ENCODE assay signal across 8 mouse cellular contexts in genomic region chr5:143527486-143528307, GRCm38 (mm10). TPM values are rescaled to one million over a fixed set of nuclear protein-coding genes. Genes with fewer than 3 reads are reported as not detected.
A peak's percentile ranks its signal among the peaks of the same experiment; 100 is the strongest.
DNase-seq lines count a peak whose midpoint lies in the region; ATAC-seq lines count a peak whose summit lies in the region.

Gene Rac1 (minus strand): TSS chr5:143528036.

- peak within 1 kb of the TSS; percentile 98 for H3K9ac ChIP-seq in hindbrain, embryonic 16.5 days (ENCODE audit: low read depth, low read length)

- ATAC-seq in hindbrain, embryonic 16.5 days, result peak; percentile 97

- no peaks in the 10 kb centered on the region for H3K9me3 ChIP-seq in hindbrain, embryonic 16.5 days (ENCODE audit: control insufficient read depth, low read length)

- H3K36me3 ChIP-seq in hindbrain, embryonic 16.5 days (ENCODE audit: control insufficient read depth, insufficient read depth, low read length), result no peaks in the 10 kb centered on the region
- no peaks in the 10 kb centered on the region for H3K36me3 ChIP-seq in macrophage (ENCODE audit: inconsistent target)

- under 1% methylated on average over 99 of the region's 105 CpGs for WGBS in hindbrain, embryonic 16.5 days
- 1% methylated on average over 86 of the region's 105 CpGs for WGBS in macrophage (ENCODE audit: missing documents)

- no peaks in the 10 kb centered on the region for H3K27me3 ChIP-seq in hindbrain, embryonic 16.5 days (replicated peaks; ENCODE audit: control insufficient read depth, insufficient read depth, low read length)

- peak within 1 kb of the TSS; percentile 94 for H3K4me3 ChIP-seq in hindbrain, embryonic 16.5 days (ENCODE audit: low read length)
- H3K4me3 ChIP-seq in macrophage (ENCODE audit: inconsistent target), result peak within 1 kb of the TSS; percentile 84

- H3K4me2 ChIP-seq in hindbrain, embryonic 16.5 days (ENCODE audit: low read length), result peak within 1 kb of the TSS; percentile 93

- H3K79me2 ChIP-seq in macrophage (ENCODE audit: inconsistent target), result peaks cover 47% of the 10 kb centered on the region

- H3K27ac ChIP-seq in hindbrain, embryonic 16.5 days (ENCODE audit: low read depth, low read length), result peak within 1 kb of the TSS; percentile 96
- peak within 1 kb of the TSS; percentile 81 for H3K27ac ChIP-seq in macrophage

- DNase-seq in T-cell, adult 2 months (ENCODE audit: low spot score), result peak; percentile 93
- peak; percentile 98 for DNase-seq in cerebellum, postnatal 36 days
- DNase-seq in gastrocnemius, adult 18-20 months (ENCODE audit: low spot score), result peak; percentile 96
- peak; percentile 98 for DNase-seq in left cerebral cortex, adult 18-20 months (ENCODE audit: low spot score in 2 of 2)
- peak; percentile 96 for DNase-seq in right cerebral cortex, adult 18-20 months
- peak; percentile 90 for DNase-seq in urinary bladder, postnatal 10 days (ENCODE audit: low spot score)

- H3K4me1 ChIP-seq in hindbrain, embryonic 16.5 days (ENCODE audit: control insufficient read depth, insufficient read depth, low read depth, low read length), result peaks cover 24% of the 10 kb centered on the region

RNA-seq across cellular contexts. Expression of gene Rac1, which starts in this region (rescaled TPM):
- 100 to 1,000 TPM; 225 to 239 TPM for total RNA-seq in gastrocnemius, adult 18-20 months (2021)
- 285 and 452 TPM in 2 replicates for polyA plus RNA-seq in hindbrain, embryonic 16.5 days (2015; fragmentation: Nextera tagmentation; extraction: Ambion mirVana)
- 100 to 1,000 TPM; 358 to 380 TPM for total RNA-seq in left cerebral cortex, adult 18-20 months (2021)
- total RNA-seq in macrophage (2018; cell fraction: chromatin; rRNA removed), result 10 to 100 TPM; 22.2 to 51.5 (median 32.3) TPM
- total RNA-seq in macrophage (2018; cell fraction: cytosol; rRNA removed), result 100 to 1,000 TPM; 391 to 490 (median 447) TPM
- 100 to 1,000 TPM in 21 of 26 experiments, 10 to 100 TPM in 5; 55.5 to 260 (median 146) TPM for total RNA-seq in macrophage (2018; cell fraction: nucleus; rRNA removed)
- polyA plus RNA-seq in macrophage (2018), result 386 to 538 TPM (median 421 TPM) in 3 replicates

Comparison
In these comparisons a context has a peak if more than half of its experiments do, and no peak if none do; other contexts are left out.
1. Peak in every context shown above with its lines: DNase-seq, ATAC-seq, H3K4me3 ChIP-seq and H3K27ac ChIP-seq.